Mouse (Mus musculus) megakaryocyte, embryonic 14.5 days (primary cell): ENCODE data around the gene Klhl3. TPM values are rescaled to one million over a fixed set of nuclear protein-coding genes. Genes with fewer than 3 reads are reported as not detected.

Source experiments
- H3K27me3 ChIP-seq: replicated peaks from 2 replicates; pipeline ENCODE3; 2012; ENCODE audit warnings: inconsistent platforms
- H3K36me3 ChIP-seq: replicated peaks from 2 replicates; pipeline ENCODE3; 2012; ENCODE audit warnings: low read length, inconsistent platforms, mixed read lengths
- H3K4me1 ChIP-seq: 2 replicates; pipeline ENCODE4 v1.6.1; 2012; ENCODE audit warnings: inconsistent platforms
- H3K4me3 ChIP-seq: replicated peaks from 2 replicates; pipeline ENCODE3; 2012; ENCODE audit warnings: moderate library complexity, mild to moderate bottlenecking, inconsistent platforms
- H3K9me3 ChIP-seq: 2 replicates; pipeline ENCODE4 v1.6.1; 2012; ENCODE audit warnings: inconsistent platforms
- FLI1 ChIP-seq: IDR thresholded peaks from 2 replicates; pipeline ENCODE4 v1.6.1; 2012; ENCODE audit warnings: low read length, inconsistent platforms, mixed read lengths
- GATA1 ChIP-seq: IDR thresholded peaks from 3 replicates; pipeline ENCODE4 v1.6.1; 2012; ENCODE audit warnings: mixed read lengths, low read length, inconsistent platforms, borderline replicate concordance
- polyA plus RNA-seq: library from polyadenylated mRNA; stranded (reverse); fragments of >175 nt; gene quantifications from 2 replicates; pipeline ENCODE4 v1.2.3, GENCODE M21; 2012; ENCODE audit warnings: low replicate concordance; ENCODE audit not compliant: insufficient read depth

Klhl3 gene
- polyA plus RNA-seq, 1 experiment, result not detected

GRCm38 (mm10) chr13:58034507-58034906 lies 78.9 kb downstream of the Klhl3 start:
- Histone ChIP-seq H3K9me3 (no peaks in the 10 kb centered on the region; the same call in 1 of the 2 replicates), H3K4me1 (no peaks in the 10 kb centered on the region), H3K36me3 (no peaks in the 10 kb centered on the region), H3K4me3 (no peak overlapping the region), H3K27me3 (peaks cover 28% of the 10 kb centered on the region)
- no peak for TF ChIP-seq GATA1

- H3K27me3 ChIP-seq, result peaks cover 34% of the 10 kb centered on the region
- H3K4me3 ChIP-seq, result no peak overlapping the region
- no peaks in the 10 kb centered on the region for H3K4me1 ChIP-seq
- no peaks in the 10 kb centered on the region; the same call in 1 of the 2 replicates for H3K9me3 ChIP-seq
- H3K36me3 ChIP-seq, result no peaks in the 10 kb centered on the region
- TF ChIP-seq GATA1 (no peak), FLI1 (no peak)
Observed at GRCm38 (mm10) chr13:58031755-58032154, 81.6 kb downstream of the Klhl3 start.

GRCm38 (mm10) chr13:58027115-58027514 lies 86.3 kb downstream of the Klhl3 start:
- TF ChIP-seq GATA1, result no peak
- TF ChIP-seq FLI1, result no peak
- Histone ChIP-seq H3K27me3 (peaks cover 19% of the 10 kb centered on the region), H3K4me1 (no peaks in the 10 kb centered on the region), H3K4me3 (no peak overlapping the region), H3K36me3 (no peaks in the 10 kb centered on the region), H3K9me3 (no peaks in the 10 kb centered on the region)

GRCm38 (mm10) chr13:58025701-58026414 lies 87.5 kb downstream of the Klhl3 start:
- Histone ChIP-seq H3K27me3 (peaks cover 17% of the 10 kb centered on the region), H3K4me3 (no peak overlapping the region), H3K36me3 (no peaks in the 10 kb centered on the region), H3K9me3 (no peaks in the 10 kb centered on the region), H3K4me1 (no peaks in the 10 kb centered on the region)
- no peak for TF ChIP-seq FLI1
- no peak for TF ChIP-seq GATA1

- H3K4me1 ChIP-seq, result no peaks in the 10 kb centered on the region
- no peak overlapping the region for H3K4me3 ChIP-seq
- H3K9me3 ChIP-seq, result peaks cover 6% of the 10 kb centered on the region
- H3K27me3 ChIP-seq, result peaks cover 7% of the 10 kb centered on the region
- no peak for TF ChIP-seq FLI1
- TF ChIP-seq GATA1, result no peak
- no peaks in the 10 kb centered on the region for H3K36me3 ChIP-seq
Observed at GRCm38 (mm10) chr13:58023726-58024453, 89.5 kb downstream of the Klhl3 start.

- H3K4me1 ChIP-seq, result no peaks in the 10 kb centered on the region
- TF ChIP-seq FLI1, result no peak
- no peak for TF ChIP-seq GATA1
- H3K9me3 ChIP-seq, result peaks cover 14% of the 10 kb centered on the region
- no peaks in the 10 kb centered on the region for H3K36me3 ChIP-seq
- peaks cover 11% of the 10 kb centered on the region for H3K27me3 ChIP-seq
- H3K4me3 ChIP-seq, result no peak overlapping the region
Observed at GRCm38 (mm10) chr13:58023001-58023560, 90.3 kb downstream of the Klhl3 start.

- no peaks in the 10 kb centered on the region for H3K36me3 ChIP-seq
- H3K9me3 ChIP-seq, result peaks cover 15% of the 10 kb centered on the region
- H3K4me1 ChIP-seq, result no peaks in the 10 kb centered on the region
- peaks cover 14% of the 10 kb centered on the region for H3K27me3 ChIP-seq
- no peak overlapping the region for H3K4me3 ChIP-seq
- TF ChIP-seq FLI1, result no peak
Observed at GRCm38 (mm10) chr13:58020428-58020827, 93.0 kb downstream of the Klhl3 start.

GRCm38 (mm10) chr13:58017298-58017697 lies 96.1 kb downstream of the Klhl3 start:
- peaks cover 15% of the 10 kb centered on the region for H3K9me3 ChIP-seq

GRCm38 (mm10) chr13:58012067-58012925 lies 101.1 kb downstream of the Klhl3 start:
- TF ChIP-seq FLI1 (no peak), GATA1 (no peak)
- H3K9me3 ChIP-seq, result no peaks in the 10 kb centered on the region
- H3K36me3 ChIP-seq, result no peaks in the 10 kb centered on the region
- H3K27me3 ChIP-seq, result peaks cover 25% of the 10 kb centered on the region
- no peaks in the 10 kb centered on the region for H3K4me1 ChIP-seq
- H3K4me3 ChIP-seq, result no peak overlapping the region

More at GRCm38 (mm10) chr13:58017298-58017697, 96.1 kb downstream of the Klhl3 start:
- Histone ChIP-seq H3K27me3 (peaks cover 25% of the 10 kb centered on the region), H3K36me3 (no peaks in the 10 kb centered on the region), H3K4me1 (no peaks in the 10 kb centered on the region), H3K4me3 (no peak overlapping the region)
- TF ChIP-seq GATA1 (no peak), FLI1 (no peak)
